Mouse (Mus musculus) liver, embryonic 13.5 days (tissue): ENCODE data around the gene Dkkl1. TPM values are rescaled to one million over a fixed set of nuclear protein-coding genes. Genes with fewer than 3 reads are reported as not detected.

Experiments used
- ATAC-seq: fragments of 200-750 bp; cut with Nextera tagmentation; 2 replicates; pipeline ENCODE4 v1.8.0; 2017; ENCODE audit warnings: low read depth, mild to moderate bottlenecking, moderate number of reproducible peaks, moderate library complexity
- DNase-seq: peaks from one replicate; pipeline ENCODE4 v3.0.0; 2022
- H3K27ac ChIP-seq: fragments of 300-500 bp; sonication (generic); 2 replicates; pipeline ENCODE4 v1.5.1; 2015; ENCODE audit warnings: moderate library complexity, mild to moderate bottlenecking, inconsistent platforms
- H3K27me3 ChIP-seq: fragments of 300-500 bp; sonication (generic); 2 replicates; pipeline ENCODE4 v1.6.1; 2015; ENCODE audit warnings: mild to moderate bottlenecking, inconsistent platforms
- H3K36me3 ChIP-seq: fragments of 300-500 bp; sonication (generic); 2 replicates; pipeline ENCODE4 v1.6.1; 2015; ENCODE audit warnings: mild to moderate bottlenecking, inconsistent platforms
- H3K4me1 ChIP-seq: fragments of 300-500 bp; sonication (generic); replicated peaks from 2 replicates; pipeline ENCODE4 v1.6.1; 2015; ENCODE audit warnings: inconsistent platforms
- H3K4me2 ChIP-seq: fragments of 300-500 bp; sonication (generic); 2 replicates; pipeline ENCODE4 v1.6.1; 2015; ENCODE audit warnings: inconsistent platforms, mild to moderate bottlenecking, moderate library complexity
- H3K4me3 ChIP-seq: fragments of 300-500 bp; sonication (generic); replicated peaks from 2 replicates; pipeline ENCODE4 v1.5.1; 2015; ENCODE audit warnings: mild to moderate bottlenecking, inconsistent platforms
- H3K9ac ChIP-seq: fragments of 300-500 bp; sonication (generic); 2 replicates; pipeline ENCODE4 v1.6.1; 2015; ENCODE audit warnings: mild to moderate bottlenecking, inconsistent platforms
- H3K9me3 ChIP-seq: fragments of 300-500 bp; sonication (generic); replicated peaks from 2 replicates; pipeline ENCODE4 v1.6.1; 2016; ENCODE audit warnings: inconsistent platforms
- WGBS: fragments of 180-500 bp; shearing (Covaris S2); methylation state at CpG from one replicate; pipeline ENCODE4 v1.1.7; 2015; ENCODE audit not compliant: insufficient replicate concordance; 5-methylcytosine and 5-hydroxymethylcytosine counted together
- polyA plus RNA-seq: library from polyadenylated mRNA; unstranded; fragments of >200 nt; fragmentation: Nextera tagmentation; extraction: Ambion mirVana; gene quantifications from 2 replicates; pipeline ENCODE4 v1.2.1, GENCODE M21; 2015

Dkkl1 gene
- polyA plus RNA-seq, 1 experiment from 2014 or later: 2.8 TPM

- no peak overlapping the region for H3K4me2 ChIP-seq
- WGBS: 67% methylated on average over 8 of the region's 8 CpGs
- H3K27me3 ChIP-seq: no peaks in the 10 kb centered on the region
- H3K4me3 ChIP-seq: no peak overlapping the region
- ATAC-seq (no peak), DNase-seq (no peak)
- H3K36me3 ChIP-seq: peaks cover 19% of the 10 kb centered on the region
- H3K9ac ChIP-seq: no peak overlapping the region
- H3K4me1 ChIP-seq: peaks cover 16% of the 10 kb centered on the region
- H3K27ac ChIP-seq: no peak overlapping the region
- no peaks in the 10 kb centered on the region for H3K9me3 ChIP-seq
Measured at GRCm38 (mm10) chr7:45229046-45229445, 17.1 kb upstream of the Dkkl1 start.

- no peak for DNase-seq
- no peak overlapping the region for H3K4me3 ChIP-seq
- H3K27ac ChIP-seq: no peak overlapping the region
- H3K9ac ChIP-seq: no peak overlapping the region
- H3K27me3 ChIP-seq: no peaks in the 10 kb centered on the region
- peaks cover 11% of the 10 kb centered on the region for H3K4me1 ChIP-seq
- WGBS: 83% methylated on average over 18 of the region's 18 CpGs
- no peak for ATAC-seq
- no peaks in the 10 kb centered on the region for H3K9me3 ChIP-seq
- no peak overlapping the region for H3K4me2 ChIP-seq
- H3K36me3 ChIP-seq: peaks cover 22% of the 10 kb centered on the region
Measured at GRCm38 (mm10) chr7:45228548-45228947, 16.6 kb upstream of the Dkkl1 start.

- ATAC-seq (no peak), DNase-seq (no peak)
- Histone ChIP-seq H3K9ac (no peak overlapping the region), H3K27me3 (no peaks in the 10 kb centered on the region), H3K4me2 (no peak overlapping the region), H3K9me3 (no peaks in the 10 kb centered on the region), H3K4me1 (no peaks in the 10 kb centered on the region), H3K36me3 (peaks cover 29% of the 10 kb centered on the region), H3K4me3 (no peak overlapping the region), H3K27ac (no peak overlapping the region)
- WGBS: 82% methylated on average over 5 of the region's 5 CpGs
Measured at GRCm38 (mm10) chr7:45226421-45226820, 14.5 kb upstream of the Dkkl1 start.

- WGBS: 82% methylated on average over 7 of the region's 7 CpGs
- Histone ChIP-seq H3K4me2 (no peak overlapping the region), H3K27ac (no peak overlapping the region), H3K36me3 (peaks cover 33% of the 10 kb centered on the region), H3K4me3 (no peak overlapping the region), H3K9ac (no peak overlapping the region), H3K27me3 (no peaks in the 10 kb centered on the region), H3K4me1 (no peaks in the 10 kb centered on the region), H3K9me3 (no peaks in the 10 kb centered on the region)
- DNase-seq (no peak), ATAC-seq (no peak)
Measured at GRCm38 (mm10) chr7:45224826-45225225, 12.9 kb upstream of the Dkkl1 start.

- Histone ChIP-seq H3K9ac (no peak overlapping the region), H3K4me2 (no peak overlapping the region), H3K4me1 (peaks cover 5% of the 10 kb centered on the region; the same call in 1 of the 2 replicates), H3K27me3 (peaks cover 7% of the 10 kb centered on the region), H3K36me3 (peaks cover 18% of the 10 kb centered on the region), H3K9me3 (no peaks in the 10 kb centered on the region), H3K27ac (no peak overlapping the region), H3K4me3 (no peak overlapping the region)
- ATAC-seq (no peak), DNase-seq (no peak)
- WGBS: 37% methylated on average over 2 of the region's 2 CpGs
Measured at GRCm38 (mm10) chr7:45221680-45222079, 9.7 kb upstream of the Dkkl1 start.

- ATAC-seq (peak; percentile 9; the same call in 1 of the 2 replicates), DNase-seq (no peak)
- Histone ChIP-seq H3K36me3 (peaks cover 8% of the 10 kb centered on the region), H3K27me3 (peaks cover 44% of the 10 kb centered on the region), H3K4me2 (peak overlapping the region; percentile 64), H3K4me1 (peaks cover 27% of the 10 kb centered on the region), H3K27ac (peak overlapping the region; percentile 34; the same call in 1 of the 2 replicates), H3K9me3 (no peaks in the 10 kb centered on the region), H3K9ac (peak overlapping the region; percentile 60), H3K4me3 (peak overlapping the region; percentile 55)
- WGBS: 7% methylated on average over 13 of the region's 13 CpGs
Measured at GRCm38 (mm10) chr7:45216442-45217183, 4.7 kb upstream of the Dkkl1 start.

GRCm38 (mm10) chr7:45215673-45216441 lies 3.9 kb upstream of the Dkkl1 start, which contains the start of gene Tead2:
Gene Tead2 (plus strand): TSS chr7:45215753.
- WGBS: 3% methylated on average over 55 of the region's 55 CpGs
- Histone ChIP-seq H3K36me3 (peaks cover 8% of the 10 kb centered on the region), H3K4me1 (peaks cover 35% of the 10 kb centered on the region), H3K4me2 (peak within 1 kb of the TSS; percentile 64), H3K4me3 (peak within 1 kb of the TSS; percentile 55), H3K9ac (peak within 1 kb of the TSS; percentile 60), H3K27me3 (peaks cover 48% of the 10 kb centered on the region), H3K27ac (peak within 1 kb of the TSS; percentile 34; the same call in 1 of the 2 replicates), H3K9me3 (no peaks in the 10 kb centered on the region)
- no peak for DNase-seq
- peak; percentile 21; the same call in 1 of the 2 replicates for ATAC-seq

- Histone ChIP-seq H3K4me2 (no peak overlapping the region), H3K27ac (no peak overlapping the region), H3K27me3 (peaks cover 63% of the 10 kb centered on the region), H3K4me1 (peaks cover 35% of the 10 kb centered on the region), H3K9me3 (no peaks in the 10 kb centered on the region), H3K9ac (no peak overlapping the region), H3K4me3 (no peak overlapping the region), H3K36me3 (no peaks in the 10 kb centered on the region)
- ATAC-seq (no peak), DNase-seq (no peak)
- WGBS: 74% methylated on average over 5 of the region's 5 CpGs
Measured at GRCm38 (mm10) chr7:45213708-45214107, 1.8 kb upstream of the Dkkl1 start.

GRCm38 (mm10) chr7:45212356-45212755 lies 409 bp upstream of the Dkkl1 start:
- no peaks in the 10 kb centered on the region for H3K9me3 ChIP-seq
- H3K4me1 ChIP-seq: peaks cover 35% of the 10 kb centered on the region
- H3K4me2 ChIP-seq: peak overlapping the region; percentile 69
- H3K27ac ChIP-seq: no peak overlapping the region
- no peak overlapping the region for H3K9ac ChIP-seq
- H3K4me3 ChIP-seq: no peak overlapping the region
- no peak for ATAC-seq
- no peak for DNase-seq
- H3K27me3 ChIP-seq: peaks cover 63% of the 10 kb centered on the region
- H3K36me3 ChIP-seq: no peaks in the 10 kb centered on the region
- 56% methylated on average over 7 of the region's 7 CpGs for WGBS

GRCm38 (mm10) chr7:45211070-45211469 lies 877 bp downstream of the Dkkl1 start:
- Histone ChIP-seq H3K4me2 (peak overlapping the region; percentile 69), H3K27ac (no peak overlapping the region), H3K36me3 (no peaks in the 10 kb centered on the region), H3K4me3 (peak overlapping the region; percentile 40), H3K9me3 (no peaks in the 10 kb centered on the region), H3K9ac (peak overlapping the region; percentile 50), H3K27me3 (peaks cover 50% of the 10 kb centered on the region), H3K4me1 (peaks cover 25% of the 10 kb centered on the region)
- DNase-seq: no peak
- WGBS: 9% methylated on average over 10 of the region's 10 CpGs
- peak; percentile 33; the same call in 1 of the 2 replicates for ATAC-seq

- Histone ChIP-seq H3K9ac (no peak overlapping the region), H3K27ac (no peak overlapping the region), H3K4me1 (peaks cover 31% of the 10 kb centered on the region), H3K4me2 (no peak overlapping the region), H3K36me3 (no peaks in the 10 kb centered on the region), H3K27me3 (peaks cover 25% of the 10 kb centered on the region), H3K4me3 (no peak overlapping the region), H3K9me3 (no peaks in the 10 kb centered on the region)
- no peak for DNase-seq
- ATAC-seq: no peak
- WGBS: 67% methylated on average over 6 of the region's 6 CpGs
Measured at GRCm38 (mm10) chr7:45208260-45208659, 3.7 kb downstream of the Dkkl1 start.
